Mouse (Mus musculus) heart, adult 2 months (tissue): ENCODE measurements around the gene Fam189a1.

ENCODE experiments used
- CTCF ChIP-seq: fragments of 200-600 bp; IDR thresholded peaks from 2 replicates; pipeline ENCODE4 v1.8.1; 2022; ENCODE audit warnings: antibody characterized with exemption, mild to moderate bottlenecking, moderate library complexity
- POLR2A ChIP-seq: fragments of 200-500 bp; IDR thresholded peaks from 2 replicates; pipeline ENCODE4 v1.6.1; 2011; ENCODE audit warnings: mild to moderate bottlenecking, low read depth, low read length, control low read depth; ENCODE audit not compliant: insufficient read depth

- TF ChIP-seq CTCF (no peak), POLR2A (no peak)
These were observed 204.2 kb downstream of the Fam189a1 start for GRCm38 (mm10) chr7:64952181-64952580.
